Mouse (Mus musculus) liver, postnatal 0 days (tissue): ENCODE measurements around the gene Rcn1.

ENCODE experiments used
- CTCF ChIP-seq: sonication (generic); IDR thresholded peaks from 2 replicates; pipeline ENCODE4 v1.5.1; 2016; ENCODE audit warnings: antibody characterized with exemption, low read depth
- EP300 ChIP-seq: IDR thresholded peaks from 2 replicates; pipeline ENCODE4 v1.6.1; 2016; ENCODE audit warnings: antibody characterized with exemption, low read depth, mild to moderate bottlenecking

GRCm38 (mm10) chr2:105375261-105375660, 23.9 kb downstream of the Rcn1 start:
- no peak for TF ChIP-seq EP300
- TF ChIP-seq CTCF, result no peak
